ENCODE assay signal across 19 mouse cellular contexts in genomic region chr9:91126630-91127245, GRCm38 (mm10).
A peak's percentile ranks its signal among the peaks of the same experiment; 100 is the strongest.
DNase-seq lines count a peak whose midpoint lies in the region; ATAC-seq lines count a peak whose summit lies in the region.
"Had no signal": no experiment of that assay in that cellular context is flagged by ENCODE, and none has a peak within 500 bp of the region (broad histone marks: within the 10 kb centered on the region; RNA-seq: fewer than 3 reads in every experiment).

No protein-coding gene starts in this region.

- no peak overlapping the region for H3K4me2 ChIP-seq in forebrain, embryonic 11.5 days (ENCODE audit: low read depth, low read length, severe bottlenecking)
- no peak overlapping the region for H3K4me2 ChIP-seq in midbrain, embryonic 12.5 days (replicated peaks)
- H3K4me2 ChIP-seq in forebrain, embryonic 15.5 days (replicated peaks) = 0 out of 2 replicates have a peak overlapping the region, but pooled peaks have one; percentile 14
- H3K4me2 ChIP-seq: intestine, embryonic 15.5 days had no signal

- H3K36me3 ChIP-seq in forebrain, embryonic 11.5 days (ENCODE audit: control insufficient read depth, insufficient read depth, low read length) = no peaks in the 10 kb centered on the region
- H3K36me3 ChIP-seq in forebrain, embryonic 10.5 days (replicated peaks) = no peaks in the 10 kb centered on the region
- H3K36me3 ChIP-seq in midbrain, embryonic 12.5 days = no peaks in the 10 kb centered on the region
- no peaks in the 10 kb centered on the region for H3K36me3 ChIP-seq in midbrain, embryonic 10.5 days
- no peaks in the 10 kb centered on the region for H3K36me3 ChIP-seq in forebrain, embryonic 15.5 days
- H3K36me3 ChIP-seq: intestine, embryonic 15.5 days had no signal

- H3K27ac ChIP-seq in forebrain, embryonic 11.5 days (ENCODE audit: low read depth, low read length) = no peak overlapping the region
- no peak overlapping the region for H3K27ac ChIP-seq in forebrain, embryonic 10.5 days
- H3K27ac ChIP-seq in midbrain, embryonic 12.5 days (replicated peaks) = no peak overlapping the region
- no peak overlapping the region for H3K27ac ChIP-seq in midbrain, embryonic 10.5 days (replicated peaks)
- H3K27ac ChIP-seq in forebrain, embryonic 15.5 days (replicated peaks) = no peak overlapping the region
- H3K27ac ChIP-seq: gastrocnemius, adult 2 months; intestine, embryonic 15.5 days; kidney, postnatal 0 days had no signal

- peak; percentile 87 for ATAC-seq in forebrain, embryonic 11.5 days (replicated peaks; ENCODE audit: low FRiP score)
- ATAC-seq in midbrain, embryonic 12.5 days (ENCODE audit: low FRiP score, low read depth) = peak; percentile 49; the same call in 1 of the 2 replicates
- peak; percentile 69; the same call in 1 of the 2 replicates for ATAC-seq in forebrain, embryonic 15.5 days (replicated peaks)
- ATAC-seq: intestine, embryonic 15.5 days; liver, postnatal 0 days had no signal

- H3K27me3 ChIP-seq in forebrain, embryonic 11.5 days (ENCODE audit: control insufficient read depth, insufficient read depth, low read length) = no peaks in the 10 kb centered on the region
- H3K27me3 ChIP-seq in forebrain, embryonic 10.5 days (ENCODE audit: poor library complexity, severe bottlenecking) = no peaks in the 10 kb centered on the region
- H3K27me3 ChIP-seq in midbrain, embryonic 12.5 days = no peaks in the 10 kb centered on the region
- no peaks in the 10 kb centered on the region for H3K27me3 ChIP-seq in midbrain, embryonic 10.5 days (ENCODE audit: low read depth, poor library complexity, severe bottlenecking)
- H3K27me3 ChIP-seq in forebrain, embryonic 15.5 days = no peaks in the 10 kb centered on the region
- H3K27me3 ChIP-seq: CH12.LX; intestine, embryonic 15.5 days had no signal

- WGBS in forebrain, embryonic 11.5 days = 54% methylated on average over 8 of the region's 8 CpGs
- WGBS in forebrain, embryonic 10.5 days = 66% methylated on average over 8 of the region's 8 CpGs
- WGBS in midbrain, embryonic 12.5 days = 62% methylated on average over 8 of the region's 8 CpGs
- WGBS in midbrain, embryonic 10.5 days = 71% methylated on average over 8 of the region's 8 CpGs
- WGBS in forebrain, embryonic 15.5 days = 34% methylated on average over 8 of the region's 8 CpGs

- no peaks in the 10 kb centered on the region for H3K4me1 ChIP-seq in forebrain, embryonic 11.5 days (replicated peaks; ENCODE audit: control insufficient read depth, insufficient read depth, low read length)
- H3K4me1 ChIP-seq in forebrain, embryonic 10.5 days = peaks cover 7% of the 10 kb centered on the region
- no peaks in the 10 kb centered on the region for H3K4me1 ChIP-seq in midbrain, embryonic 12.5 days
- no peaks in the 10 kb centered on the region for H3K4me1 ChIP-seq in midbrain, embryonic 10.5 days
- H3K4me1 ChIP-seq in forebrain, embryonic 15.5 days = peaks cover 10% of the 10 kb centered on the region; the same call in 1 of the 2 replicates
- H3K4me1 ChIP-seq: intestine, embryonic 15.5 days had no signal

- H3K9ac ChIP-seq in forebrain, embryonic 11.5 days (ENCODE audit: low read length) = no peak overlapping the region
- H3K9ac ChIP-seq in midbrain, embryonic 12.5 days (replicated peaks) = no peak overlapping the region
- no peak overlapping the region for H3K9ac ChIP-seq in forebrain, embryonic 15.5 days (replicated peaks)
- H3K9ac ChIP-seq: intestine, embryonic 15.5 days; liver, postnatal 0 days had no signal

- H3K9me3 ChIP-seq in forebrain, embryonic 11.5 days (ENCODE audit: control insufficient read depth, low read length) = no peaks in the 10 kb centered on the region
- H3K9me3 ChIP-seq in forebrain, embryonic 10.5 days = no peaks in the 10 kb centered on the region
- H3K9me3 ChIP-seq in midbrain, embryonic 12.5 days = no peaks in the 10 kb centered on the region
- no peaks in the 10 kb centered on the region for H3K9me3 ChIP-seq in midbrain, embryonic 10.5 days (replicated peaks)
- no peaks in the 10 kb centered on the region for H3K9me3 ChIP-seq in forebrain, embryonic 15.5 days
- H3K9me3 ChIP-seq: intestine, embryonic 15.5 days had no signal

- no peak overlapping the region for H3K4me3 ChIP-seq in forebrain, embryonic 11.5 days (ENCODE audit: low read depth, low read length)
- no peak overlapping the region for H3K4me3 ChIP-seq in forebrain, embryonic 10.5 days
- H3K4me3 ChIP-seq in midbrain, embryonic 12.5 days = no peak overlapping the region
- no peak overlapping the region for H3K4me3 ChIP-seq in midbrain, embryonic 10.5 days
- no peak overlapping the region for H3K4me3 ChIP-seq in forebrain, embryonic 15.5 days
- H3K4me3 ChIP-seq: gastrocnemius, adult 2 months; intestine, embryonic 15.5 days had no signal

- DNase-seq in forebrain, embryonic 11.5 days (ENCODE audit: low spot score) = no peak
- no peak for DNase-seq in forebrain, embryonic 10.5 days (ENCODE audit: extremely low spot score, low spot score)
- no peak for DNase-seq in midbrain, embryonic 10.5 days (ENCODE audit: low spot score)
- peak; percentile 91 for DNase-seq in cerebellum, adult 9-11 months
- DNase-seq in kidney, adult 8-10 months = no peak
- DNase-seq in lung, postnatal 25 days (ENCODE audit: low spot score) = no peak
- DNase-seq: adrenal gland, adult 2 months; gastrocnemius, adult 2 months; heart, adult 18-20 months; liver; liver, postnatal 0 days; lung, postnatal 14 days; right cerebral cortex, adult 18-20 months; thymus, adult 2 months had no signal
